Mouse (Mus musculus) myocyte (in vitro differentiated cells): ENCODE results near the gene Golga1.

Experiments used
- MAX ChIP-seq: IDR thresholded peaks from one replicate; pipeline ENCODE4 v1.6.1; 2011; ENCODE audit warnings: low read depth, mild to moderate bottlenecking, control low read depth
- POLR2A ChIP-seq: IDR thresholded peaks from one replicate; pipeline ENCODE4 v1.6.1; 2011; ENCODE audit warnings: low read depth, mild to moderate bottlenecking, control low read depth, moderate library complexity; ENCODE audit not compliant: insufficient read length
- POLR2AphosphoS2 ChIP-seq: IDR thresholded peaks from one replicate; pipeline ENCODE4 v1.6.1; 2011; ENCODE audit warnings: low read depth, control low read depth; ENCODE audit not compliant: insufficient read length
- TCF12 ChIP-seq: IDR thresholded peaks from one replicate; pipeline ENCODE4 v1.6.1; 2011; ENCODE audit warnings: mild to moderate bottlenecking, control low read depth; ENCODE audit not compliant: poor library complexity, insufficient read depth, severe bottlenecking
- USF1 ChIP-seq: IDR thresholded peaks from one replicate; pipeline ENCODE4 v1.6.1; 2011; ENCODE audit warnings: low read depth, mild to moderate bottlenecking, control low read depth, moderate library complexity

DNA sequence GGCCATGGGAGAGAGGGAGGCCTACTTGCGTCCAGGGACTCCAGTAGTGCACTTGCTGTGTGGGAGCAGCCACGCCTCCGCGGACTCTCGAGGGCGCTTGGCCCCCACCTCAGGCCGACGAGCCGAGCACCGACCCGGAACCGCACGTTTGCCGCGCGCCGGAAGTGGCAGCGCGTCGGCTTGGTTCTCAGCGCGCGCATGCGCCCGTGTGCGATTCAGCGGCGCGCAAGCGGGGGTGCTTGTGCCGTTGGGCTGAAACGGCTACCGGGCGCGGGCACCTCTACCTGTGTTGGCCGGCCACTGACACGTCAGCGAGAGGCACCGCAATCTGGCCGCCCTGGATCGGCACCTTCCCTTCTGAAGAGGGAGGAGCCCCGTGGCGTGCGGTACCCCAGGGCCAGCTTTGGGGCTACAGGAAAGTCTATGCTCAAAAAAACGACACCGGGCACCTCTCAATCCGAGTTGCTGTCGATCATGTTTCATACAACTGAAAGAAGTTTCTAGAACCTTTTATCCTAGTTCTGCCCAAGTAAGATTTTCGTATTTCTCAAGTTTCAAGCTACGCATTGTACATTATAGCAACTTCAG lies at the start of gene Golga1:
- TF ChIP-seq POLR2A, result peak; percentile 96
- no peak for TF ChIP-seq USF1
- TF ChIP-seq MAX, result no peak
- peak; percentile 97 for TF ChIP-seq POLR2AphosphoS2
- TF ChIP-seq TCF12, result no peak
